Mouse (Mus musculus) adrenal gland, adult 18-20 months (tissue): ENCODE measurements around the gene Uvrag. TPM values are rescaled to one million over a fixed set of nuclear protein-coding genes. Genes with fewer than 3 reads are reported as not detected.
"Not testable (repeated sequence)": the region's sequence is repeated elsewhere in the genome, so short reads cannot be mapped to it uniquely, and the experiment has no call there.

Source experiments
- DNase-seq, 2 experiments: peaks; one replicate each; pipeline ENCODE4 v3.0.0; 2021 to 2022; ENCODE audit warnings: low spot score in 2 of 2
- total RNA-seq, 2 experiments: library from RNA; stranded (reverse); gene quantifications; 1 replicate in 1 of 2; 2 replicates in 1 of 2; pipeline ENCODE4 v1.2.3; 2021

Uvrag gene
- total RNA-seq, 2 experiments from 2014 or later = 15.4 to 29.0 TPM

DNA sequence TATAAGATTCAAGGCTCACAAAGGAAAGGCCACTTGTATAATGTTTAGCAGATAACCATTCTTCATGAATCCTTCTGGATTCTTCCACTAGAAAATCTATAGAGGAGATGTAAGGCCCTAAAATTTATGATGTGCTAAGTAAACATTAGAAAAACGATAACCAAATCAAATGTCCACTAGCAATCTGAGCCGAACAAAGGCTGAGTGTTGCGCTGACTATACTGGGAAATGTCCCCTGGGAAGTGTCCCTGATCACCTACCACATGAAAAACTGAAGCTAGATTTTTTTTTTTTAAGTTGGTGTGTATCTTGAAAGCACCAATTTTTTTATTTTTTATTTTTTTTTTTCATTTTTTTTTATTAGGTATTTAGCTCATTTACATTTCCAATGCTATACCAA, 76.1 kb downstream of the Uvrag start:
- DNase-seq = no peak

DNA sequence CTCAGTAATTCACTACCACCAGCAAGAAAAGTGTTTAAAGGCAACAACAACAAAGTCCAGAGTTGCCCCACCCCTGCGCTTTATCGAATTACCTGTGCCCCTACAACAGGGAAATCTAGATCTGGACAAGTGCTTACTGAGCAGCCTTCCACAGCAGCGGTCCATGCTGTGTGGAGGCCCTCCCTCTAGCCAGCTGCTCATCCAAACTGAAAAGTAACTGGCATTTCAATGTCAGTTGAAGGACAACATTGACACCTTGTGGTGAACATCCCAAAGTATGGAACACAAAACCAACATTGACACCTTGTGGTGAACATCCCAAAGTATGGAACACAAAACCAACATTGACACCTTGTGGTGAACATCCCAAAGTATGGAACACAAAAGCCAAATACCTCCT, 78.7 kb downstream of the Uvrag start:
- not testable (repeated sequence) for DNase-seq

DNA sequence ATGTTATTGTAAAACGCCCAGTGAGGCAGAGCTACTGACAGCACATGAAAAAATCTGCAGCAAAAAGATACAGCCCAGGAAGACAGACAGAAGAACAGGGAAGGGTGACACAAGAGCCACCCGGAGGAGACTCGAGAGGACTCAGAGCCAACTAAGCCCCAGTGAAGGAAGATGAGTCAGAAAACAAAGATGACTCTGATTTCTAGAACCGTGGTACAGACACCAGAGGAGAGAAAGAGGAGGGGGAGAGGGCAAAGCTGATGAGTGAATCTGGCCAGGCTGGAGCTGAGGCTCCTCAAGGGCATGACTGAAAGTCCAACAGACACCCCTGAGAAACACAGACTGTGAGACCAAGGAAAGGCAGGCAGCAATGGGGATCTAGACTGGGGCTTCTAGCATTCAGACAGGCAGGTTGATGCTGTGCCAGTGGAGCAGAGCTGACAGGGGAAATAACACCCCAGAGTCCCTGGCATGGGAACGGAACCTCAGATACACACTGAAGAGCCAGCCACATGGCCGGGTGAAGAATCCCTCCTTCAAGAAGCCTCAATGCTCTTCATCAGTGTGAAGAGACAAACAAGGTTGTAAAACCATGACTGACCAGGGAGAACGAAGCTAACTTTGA, 79.8 kb downstream of the Uvrag start:
- DNase-seq = no peak

DNA sequence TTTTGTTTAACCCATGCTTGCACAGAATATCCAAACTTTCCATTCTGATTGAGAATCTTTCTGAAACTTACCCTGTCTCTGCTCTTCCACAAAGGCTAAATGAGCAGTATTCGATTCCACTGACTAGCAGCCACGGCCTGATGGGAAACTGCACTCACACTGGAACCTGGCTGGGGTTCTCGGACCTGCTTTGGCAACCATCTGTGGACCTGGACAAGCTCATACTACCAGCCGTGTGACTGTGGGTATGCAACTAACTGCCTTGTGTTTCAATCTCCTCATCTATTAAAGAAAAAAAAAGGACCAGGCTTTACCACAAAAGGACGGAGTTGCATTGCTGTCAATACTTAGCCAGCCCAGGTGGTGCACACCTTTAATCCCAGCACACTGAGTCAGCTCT, 80.5 kb downstream of the Uvrag start:
- DNase-seq = no peak

DNA sequence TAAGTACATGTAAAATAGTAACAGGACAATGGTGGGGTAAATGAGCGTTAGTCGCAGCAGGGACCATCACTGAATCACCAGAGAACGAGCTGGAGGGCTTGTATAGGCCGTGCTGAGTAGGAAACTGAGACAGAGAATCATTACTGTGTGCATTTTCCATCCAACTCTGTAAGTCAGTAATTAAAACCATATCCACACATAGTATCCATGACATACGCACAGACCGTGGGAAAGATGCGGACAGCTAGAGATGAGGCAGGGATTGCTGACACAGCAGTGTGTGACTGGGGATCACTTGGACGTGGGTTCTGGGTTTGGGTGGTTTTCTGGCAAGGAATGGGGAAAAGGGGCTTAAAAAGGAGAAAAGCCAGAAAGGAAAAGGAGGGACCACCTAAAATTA, 81.0 kb downstream of the Uvrag start:
- DNase-seq = no peak

DNA sequence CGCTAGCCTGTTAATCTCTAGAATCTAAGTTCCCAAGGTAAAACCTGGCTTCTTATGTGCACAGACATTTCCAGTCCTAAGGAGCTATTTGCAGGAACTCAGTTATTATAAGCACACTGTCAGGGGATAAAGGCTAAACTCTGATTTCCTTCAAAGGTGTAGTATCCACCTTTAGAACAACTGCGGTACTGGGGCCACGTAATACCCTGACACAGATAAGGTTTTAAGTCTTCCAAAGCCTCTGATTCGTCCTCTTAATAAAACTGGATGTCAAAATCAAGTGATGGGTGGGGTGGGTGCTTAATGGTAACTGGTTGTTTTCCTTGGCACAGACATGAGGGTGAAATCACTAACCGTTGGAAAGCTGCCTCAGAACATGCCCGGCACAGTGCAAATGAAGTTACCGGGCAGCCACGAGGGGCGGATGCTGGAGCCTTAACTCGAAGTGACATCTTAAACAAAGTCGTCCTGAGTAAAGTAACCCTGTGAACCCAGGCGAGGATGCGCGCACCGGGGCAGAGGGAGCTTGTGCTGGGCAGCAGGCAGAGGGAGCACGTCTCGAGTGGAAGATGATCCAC, 83.8 kb downstream of the Uvrag start:
- DNase-seq = no peak

DNA sequence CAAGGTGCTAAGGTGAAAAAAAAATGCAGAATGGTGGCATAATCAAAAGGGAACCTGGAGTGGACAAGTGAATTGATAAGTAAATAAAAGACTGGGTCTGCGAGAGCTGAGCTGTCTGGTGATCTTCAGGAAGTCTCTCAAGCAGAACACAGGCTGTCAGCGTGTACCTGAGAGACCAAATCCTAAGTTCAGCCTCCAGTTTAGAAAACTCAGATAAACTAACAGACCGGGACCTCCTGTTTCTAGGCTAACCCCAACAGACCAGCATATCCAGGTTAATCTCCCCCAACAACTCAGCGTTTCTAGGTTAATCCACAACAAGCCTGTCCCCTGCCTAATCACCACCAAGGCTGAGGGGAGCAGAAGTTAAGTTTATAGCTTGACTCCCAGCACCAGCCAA, 87.3 kb downstream of the Uvrag start:
- no peak for DNase-seq

DNA sequence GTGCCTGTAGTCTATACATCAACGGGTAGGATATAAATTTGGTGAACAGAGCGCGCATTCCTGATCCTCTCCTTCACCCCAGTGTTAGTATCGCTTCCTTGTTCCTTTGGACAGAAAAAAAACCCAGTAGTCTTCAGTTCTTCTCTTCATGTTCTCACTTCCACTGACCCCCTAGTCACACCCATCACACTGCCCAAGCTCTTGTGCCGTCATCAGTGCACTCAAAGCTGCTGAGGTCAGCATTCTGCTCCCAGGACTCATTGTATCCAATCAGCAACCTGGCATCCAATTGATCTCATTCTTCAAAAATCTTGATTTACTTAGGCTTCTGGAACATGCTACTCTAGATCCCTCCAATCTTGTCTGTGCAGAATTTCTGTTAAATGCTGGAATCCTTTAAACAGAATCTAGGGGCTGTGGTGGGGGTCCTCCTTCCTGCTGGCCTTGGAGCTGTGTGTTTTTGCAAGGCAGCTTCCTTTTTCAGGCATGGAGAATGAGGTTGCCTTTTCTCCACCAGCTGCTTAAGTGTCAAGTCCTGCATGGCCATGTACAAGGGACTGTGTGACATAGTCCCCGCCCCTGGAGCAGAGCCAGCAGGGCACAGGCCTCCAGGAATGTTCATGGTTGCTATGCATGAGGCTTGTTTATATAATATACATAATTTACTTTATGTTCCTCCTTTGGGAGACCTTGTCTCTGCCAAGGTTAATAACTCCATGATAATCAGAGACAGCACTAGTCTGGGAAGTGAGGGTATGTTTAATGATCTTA, 88.3 kb downstream of the Uvrag start:
- DNase-seq = no peak

DNA sequence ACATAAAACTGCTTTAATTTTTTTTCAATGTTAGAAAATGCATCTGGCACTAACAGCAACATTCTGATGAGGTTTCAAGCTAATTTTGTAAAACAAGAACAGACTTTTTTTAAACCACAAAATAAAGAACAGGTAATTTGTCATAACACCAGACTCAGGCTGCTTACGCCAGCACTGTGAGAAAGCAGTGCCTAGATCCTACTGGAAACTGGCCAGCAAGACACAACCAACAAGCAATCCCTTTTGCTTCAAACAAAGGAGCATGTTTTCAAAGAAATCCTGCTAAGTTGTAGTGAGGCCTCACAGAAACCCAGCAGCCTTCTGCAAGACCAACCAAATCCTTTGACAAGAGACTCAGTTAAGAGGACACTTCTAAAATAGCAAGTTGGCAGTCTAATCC, 90.1 kb downstream of the Uvrag start:
- no peak for DNase-seq

DNA sequence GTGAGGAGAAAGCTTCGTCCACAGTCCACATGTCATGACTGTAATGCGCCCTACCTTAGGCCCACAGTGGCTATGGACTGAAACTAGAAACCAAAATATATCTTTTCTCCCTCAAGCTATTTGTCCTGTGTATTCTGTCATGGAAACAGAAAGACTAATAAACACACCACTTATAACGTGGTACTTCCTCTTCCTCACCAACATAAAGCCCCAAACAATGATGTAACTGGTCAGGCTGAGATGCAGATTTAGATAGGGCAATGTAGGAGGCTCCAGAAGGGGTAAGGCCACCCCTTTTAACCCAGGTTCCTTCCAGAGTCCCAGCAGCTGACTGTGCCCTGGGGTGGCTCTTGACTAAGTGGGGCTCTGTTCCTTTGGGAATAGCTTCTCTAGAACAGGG, 91.0 kb downstream of the Uvrag start:
- no peak for DNase-seq

DNA sequence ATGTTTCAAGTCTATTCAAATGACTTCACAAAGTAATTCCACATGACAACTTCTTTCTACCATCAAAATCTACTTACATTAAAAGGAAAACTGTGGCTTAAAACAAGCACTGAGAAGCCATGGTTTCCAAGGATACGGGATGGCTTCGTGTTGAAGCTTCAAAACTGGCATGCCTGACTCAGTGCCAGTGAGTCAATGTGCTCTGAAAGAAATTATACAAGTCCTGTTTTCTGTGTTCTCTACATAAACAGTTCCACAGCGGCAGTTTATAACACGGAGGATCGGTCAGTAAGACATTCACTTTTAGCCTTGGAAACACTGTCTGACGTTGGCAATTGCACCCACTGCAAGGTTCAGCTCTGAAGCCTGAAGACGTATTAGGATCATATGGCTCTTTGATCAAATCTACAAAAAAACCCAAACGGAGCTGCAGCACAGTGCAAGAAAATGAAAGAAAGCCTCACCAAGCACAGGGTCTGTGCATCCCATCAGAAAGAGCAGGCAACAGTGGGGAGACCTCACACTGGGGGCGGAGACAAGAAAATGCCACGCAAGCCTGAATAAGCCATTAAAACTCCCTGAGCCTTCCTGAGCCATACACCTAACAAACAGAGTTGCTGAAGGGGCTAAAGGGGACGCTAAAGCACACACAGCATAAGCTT, 94.3 kb downstream of the Uvrag start:
- DNase-seq = no peak

DNA sequence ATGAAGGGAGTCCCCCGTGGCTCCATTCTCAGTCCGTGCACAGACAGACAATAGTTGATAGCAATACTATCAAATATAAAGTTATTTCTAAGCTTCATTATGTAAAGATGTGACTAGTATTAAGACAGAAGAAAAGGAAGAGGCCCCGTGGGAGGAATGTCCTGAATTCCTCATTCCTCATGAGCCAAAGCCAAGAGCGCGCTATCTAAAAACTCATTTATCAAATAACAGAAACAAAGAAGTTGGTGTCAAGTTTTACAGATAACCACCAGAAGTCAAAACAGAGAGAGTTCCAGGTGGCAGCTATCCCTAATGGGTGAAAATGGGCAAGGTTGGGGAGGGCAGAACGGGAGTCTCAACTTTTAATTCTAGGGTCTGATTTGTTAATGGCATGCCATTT, 95.4 kb downstream of the Uvrag start:
- no peak for DNase-seq

DNA sequence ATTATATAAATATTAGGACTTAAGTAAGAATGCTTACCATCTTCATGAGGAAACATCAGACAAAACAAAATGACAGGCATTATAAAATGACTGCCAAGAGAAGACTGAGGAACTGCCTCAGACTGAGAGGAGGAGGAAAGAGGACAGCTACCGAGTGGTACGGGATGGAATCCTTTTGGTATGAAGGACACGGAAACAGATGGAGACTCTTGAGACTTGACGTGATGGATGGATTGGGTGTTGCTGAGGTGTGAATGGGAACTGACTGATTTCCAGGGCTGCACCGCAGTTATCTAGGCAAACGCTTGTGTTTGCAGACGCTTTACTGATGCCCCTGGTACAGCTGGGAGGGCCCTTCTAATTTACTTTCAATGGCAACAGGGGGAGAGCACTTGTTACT, 97.0 kb downstream of the Uvrag start:
- DNase-seq = no peak

DNA sequence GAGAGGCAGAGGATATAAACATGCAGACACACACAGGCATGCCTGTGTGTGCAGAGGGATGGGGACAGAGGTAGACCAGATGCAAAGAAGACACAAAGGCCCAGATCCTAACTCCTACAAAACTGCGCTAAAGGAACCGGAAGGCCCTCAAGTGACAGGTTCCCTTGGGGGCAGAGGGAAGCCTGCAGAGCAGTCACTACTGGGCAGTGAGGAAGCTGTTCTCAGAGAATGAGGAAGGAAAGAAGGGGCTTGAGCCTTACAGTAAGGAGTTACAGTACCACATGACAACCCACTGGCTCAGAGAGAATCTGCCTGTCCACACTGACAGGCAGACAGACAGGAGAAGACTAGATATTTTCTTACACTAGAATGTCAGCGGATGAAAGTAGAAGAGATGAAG, 97.6 kb downstream of the Uvrag start:
- DNase-seq = no peak

DNA sequence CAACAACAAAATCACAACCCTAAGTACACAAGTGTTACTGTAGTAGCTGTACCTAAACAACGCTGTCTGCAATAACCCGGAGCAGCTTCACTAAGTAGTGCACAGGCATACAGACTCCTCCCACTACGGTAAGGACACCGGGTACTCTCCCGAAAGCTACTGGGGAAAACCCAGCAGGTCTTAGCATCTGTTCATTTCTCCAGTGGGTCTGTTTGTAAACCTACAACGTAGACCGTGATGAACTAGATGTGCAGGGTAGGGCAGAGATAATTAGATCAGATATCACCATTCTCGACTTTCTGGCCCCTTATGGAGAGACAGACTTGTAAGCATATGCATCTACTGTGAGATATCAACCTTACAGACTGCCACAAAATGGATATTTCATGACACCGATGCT, 99.1 kb downstream of the Uvrag start:
- no peak for DNase-seq

DNA sequence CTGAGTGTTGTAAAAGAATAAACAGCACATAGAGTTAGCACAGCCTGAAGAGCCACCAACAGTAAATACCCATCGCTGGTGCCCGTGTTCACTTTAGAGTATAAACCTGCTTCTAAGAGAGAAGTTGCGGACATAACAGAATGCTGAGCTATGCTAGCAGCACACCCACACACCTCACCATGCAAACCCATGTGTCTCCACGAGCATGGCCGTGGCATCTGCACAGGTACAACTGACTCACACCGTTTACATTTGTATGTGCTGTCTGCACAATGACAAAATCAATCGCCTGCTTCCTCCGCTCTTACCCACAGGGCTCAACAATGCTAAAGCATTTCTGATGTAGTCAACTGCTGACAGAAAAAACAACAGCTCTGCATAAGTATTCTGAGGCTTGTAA, 101.0 kb downstream of the Uvrag start:
- no peak for DNase-seq

DNA sequence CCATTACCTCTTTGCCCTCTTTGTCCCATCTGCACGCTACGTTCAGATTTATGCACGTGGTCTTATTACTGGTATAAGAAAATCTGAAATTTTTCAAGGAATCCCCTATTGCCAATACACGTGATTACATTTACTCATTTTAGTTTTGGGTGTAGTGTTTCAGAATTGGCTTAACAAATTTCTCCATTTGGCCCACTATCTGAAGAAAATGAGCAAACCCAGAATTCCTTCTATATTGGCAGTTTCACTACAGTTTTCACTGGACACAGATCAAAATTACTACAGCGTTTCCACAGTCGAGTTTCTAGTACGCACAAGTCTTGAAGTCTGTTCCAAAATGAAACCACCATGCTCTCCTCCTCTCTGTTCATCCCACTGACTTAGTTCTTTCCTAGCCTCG, 104.7 kb downstream of the Uvrag start:
- no peak for DNase-seq

DNA sequence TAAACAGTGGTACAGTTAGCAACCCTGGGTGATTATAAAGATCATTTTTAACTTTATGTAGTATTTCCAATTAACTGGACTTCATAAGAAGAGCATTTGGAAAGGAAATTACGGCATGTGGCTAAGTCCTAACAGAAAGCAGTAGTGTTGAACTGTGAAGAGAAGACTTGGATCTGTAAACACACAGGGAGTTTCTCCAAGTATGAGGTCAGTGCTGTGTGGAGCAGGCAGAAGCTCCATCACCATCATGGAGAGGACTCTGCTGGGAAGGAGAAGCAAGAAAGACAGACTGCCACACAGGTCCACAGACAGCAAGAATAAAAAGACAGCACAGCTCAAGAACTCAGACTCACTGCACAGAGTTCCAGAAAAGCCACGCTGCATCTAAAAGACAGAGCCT, 106.0 kb downstream of the Uvrag start:
- DNase-seq = no peak

DNA sequence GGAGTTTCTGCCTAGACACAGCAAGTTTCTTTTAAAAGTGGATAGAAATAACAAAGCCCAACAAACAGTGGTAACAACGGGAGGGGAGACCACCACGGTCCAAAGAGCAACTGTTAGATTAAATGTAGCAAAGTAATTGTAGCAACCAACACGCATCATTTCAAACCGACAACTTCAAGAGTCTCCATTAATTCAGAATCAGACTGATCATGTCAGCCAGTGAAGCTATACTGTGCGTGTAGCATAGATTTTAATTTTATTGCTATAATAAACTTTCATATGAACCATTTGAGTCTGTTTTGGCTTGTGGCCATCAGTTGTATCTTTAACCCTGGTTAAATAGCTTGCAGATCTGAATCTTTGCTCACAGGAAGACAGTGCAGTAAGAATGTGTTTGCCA, 107.1 kb downstream of the Uvrag start:
- DNase-seq = no peak

DNA sequence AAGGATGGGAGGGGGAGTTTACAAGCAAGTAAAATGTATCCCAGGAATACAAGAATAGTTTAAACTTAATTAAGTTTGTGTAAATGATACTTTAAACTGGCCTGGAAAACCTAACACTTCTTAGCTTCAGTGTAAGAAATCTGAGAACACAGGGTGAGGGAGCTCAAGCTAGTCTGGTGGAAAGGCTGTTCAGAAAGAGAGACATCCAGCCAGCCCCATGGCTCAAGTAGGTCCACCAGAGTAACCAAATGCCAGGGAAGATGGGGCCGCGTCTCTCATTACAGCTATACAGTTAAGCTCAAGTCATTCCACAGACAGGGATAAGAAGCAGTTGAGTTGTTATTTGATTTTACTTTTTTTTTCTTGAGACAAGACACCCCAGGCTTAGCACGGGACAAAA, 107.6 kb downstream of the Uvrag start:
- DNase-seq = no peak

DNA sequence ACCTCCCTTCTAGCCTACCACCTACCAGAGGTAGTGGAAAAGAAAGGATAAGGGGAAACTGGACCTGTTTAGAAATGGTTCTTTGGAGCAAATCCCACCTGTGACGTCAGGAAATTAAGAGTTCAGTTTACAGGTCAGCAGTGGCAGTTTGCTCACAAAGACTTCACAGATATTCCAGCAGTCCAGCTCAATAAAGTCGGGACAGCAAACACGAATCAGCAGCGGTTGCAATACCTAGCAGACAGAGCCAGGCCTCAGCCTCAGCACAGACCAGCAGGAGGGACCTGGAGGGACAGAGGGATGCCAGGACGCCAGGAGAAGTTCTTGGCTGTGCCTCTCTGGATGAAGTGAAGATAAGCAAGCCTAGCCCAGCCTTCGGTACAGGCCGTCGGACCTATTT, 108.9 kb downstream of the Uvrag start:
- no peak for DNase-seq

DNA sequence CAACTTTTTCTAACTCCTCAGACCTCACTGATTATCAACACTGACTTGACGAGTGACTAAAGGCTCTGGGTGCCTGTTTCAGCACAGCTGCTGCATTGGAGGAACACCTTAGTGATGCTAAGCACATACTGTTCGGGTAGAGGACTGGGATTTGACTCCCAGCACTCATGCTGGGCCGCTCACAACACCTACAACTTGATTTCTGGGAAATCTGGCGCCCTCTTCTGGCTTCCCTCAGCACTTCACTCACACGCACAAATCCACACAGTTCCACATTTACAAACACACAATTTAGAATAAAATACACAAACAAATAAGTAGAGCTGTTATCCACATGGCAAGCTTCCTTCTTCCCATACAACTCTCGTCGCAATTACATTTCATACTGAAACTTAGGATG, 112.8 kb downstream of the Uvrag start:
- DNase-seq = no peak
